Mouse (Mus musculus) right cerebral cortex, adult 2 months (tissue): ENCODE measurements at regions not wholly inside any gene's neighbourhood (a gene's known extent, or its start where the extent isn't known, plus 50 kb on each side); places are given as distances from the start of the nearest gene placed in this dataset.
A peak's percentile ranks its signal among the peaks of the same experiment; 100 is the strongest.

ENCODE experiments used
- DNase-seq, 2 experiments: peaks; one replicate each; pipeline ENCODE4 v3.0.0; 2021 to 2022; ENCODE audit warnings: low spot score in 2 of 2

- no peak for DNase-seq
Measured at GRCm38 (mm10) chr1:99237214-99237613, 535.4 kb upstream of the Cntnap5b start.

DNA sequence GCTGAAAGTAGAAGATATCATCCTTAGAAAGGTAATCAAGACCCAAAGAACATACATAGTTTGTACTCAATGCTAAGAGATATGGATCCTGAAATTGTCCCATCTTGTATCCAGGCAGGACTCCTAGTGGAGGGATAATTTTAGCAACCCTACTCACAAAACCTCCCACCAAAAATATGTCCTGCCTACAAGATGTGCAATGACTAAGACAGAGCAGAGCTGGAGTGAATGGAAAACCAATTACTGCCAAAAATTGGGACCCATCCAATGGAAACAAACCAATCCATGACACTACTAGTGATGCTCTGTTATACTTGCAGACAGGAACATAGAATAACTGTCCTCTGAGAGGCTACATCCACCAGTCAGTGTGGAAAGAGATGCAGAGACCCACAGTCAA lies 487.0 kb upstream of the Cntnap5b start:
- DNase-seq = peak; percentile 2 to 4

- DNase-seq = no peak
Measured at GRCm38 (mm10) chr1:99287834-99288233, 484.7 kb upstream of the Cntnap5b start.

DNA sequence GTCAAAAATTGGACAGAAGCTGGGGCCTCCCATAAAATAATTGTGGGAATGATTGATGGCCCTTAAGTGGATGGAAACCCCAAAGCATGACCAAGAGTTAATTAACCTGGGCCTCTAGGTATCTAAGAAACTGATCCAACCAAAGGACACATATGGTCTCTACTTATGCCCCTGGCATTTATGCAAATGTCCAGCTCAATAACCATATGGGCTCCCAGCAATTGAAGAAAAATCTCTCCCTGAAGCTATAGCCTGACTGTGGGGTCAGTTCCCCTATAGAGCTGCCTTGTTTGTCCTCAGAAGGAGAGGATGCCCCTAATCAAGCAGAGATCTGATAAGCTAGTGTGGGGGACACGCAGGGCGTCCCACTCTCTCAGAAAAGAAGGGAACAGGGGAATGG lies 473.4 kb upstream of the Cntnap5b start:
- no peak for DNase-seq

- DNase-seq = no peak
Measured at GRCm38 (mm10) chr1:99317043-99317709, 455.4 kb upstream of the Cntnap5b start.

- DNase-seq = no peak
Measured at GRCm38 (mm10) chr1:99317710-99318066, 454.9 kb upstream of the Cntnap5b start.
